Comparison of ENCODE assay signal across 13 mouse cellular contexts in genomic region chr11:113658763-113659162, GRCm38 (mm10). TPM values are rescaled to one million over a fixed set of nuclear protein-coding genes. Genes with fewer than 3 reads are reported as not detected.
"Had no signal": no experiment of that assay in that cellular context is flagged by ENCODE, and none has a peak within 500 bp of the region (broad histone marks: within the 10 kb centered on the region; RNA-seq: fewer than 3 reads in every experiment).

No protein-coding gene starts in this region.

- H3K9me3 ChIP-seq: limb, embryonic 13.5 days; midbrain, embryonic 12.5 days; neural tube, embryonic 15.5 days had no signal

- H3K4me2 ChIP-seq: limb, embryonic 13.5 days; midbrain, embryonic 12.5 days; neural tube, embryonic 15.5 days had no signal

- H3K9ac ChIP-seq: limb, embryonic 13.5 days; liver, embryonic 14.5 days; midbrain, embryonic 12.5 days; neural tube, embryonic 15.5 days had no signal

- H3K4me3 ChIP-seq: limb, embryonic 13.5 days; midbrain, embryonic 12.5 days; neural tube, embryonic 15.5 days had no signal

- H3K4me1 ChIP-seq: midbrain, embryonic 12.5 days had no signal

- H3K27ac ChIP-seq: limb, embryonic 13.5 days; liver, embryonic 14.5 days; midbrain, embryonic 12.5 days; neural tube, embryonic 15.5 days had no signal

- ATAC-seq: midbrain, embryonic 16.5 days had no signal

- H3K27me3 ChIP-seq: limb, embryonic 13.5 days; midbrain, embryonic 12.5 days; neural tube, embryonic 15.5 days had no signal

- DNase-seq: kidney, postnatal 10 days; left cerebral cortex, postnatal 4 days; lung, adult 18-20 months; right cerebral cortex, adult 18-20 months; right cerebral cortex, postnatal 25 days; thymus, postnatal 36 days had no signal

RNA-seq across cellular contexts. Expression of gene Sstr2, which starts 39.6 kb away (rescaled TPM):
- total RNA-seq: liver, adult 2 months; megakaryocyte-erythroid progenitor cell, adult 5-6 weeks had no signal
